Mouse (Mus musculus): ENCODE data around the gene Uimc1.

- TF ChIP-seq CTCF (IDR thresholded peaks at IDR 0.05; ENCODE audit: low read depth, low read length): no peak
- no peak for TF ChIP-seq POLR2A (IDR thresholded peaks at IDR 0.05; ENCODE audit: borderline replicate concordance, low read depth, low read length)
Measured at GRCm38 (mm10) chr13:55105953-55106691, 6.0 kb upstream of the Uimc1 start.

Measured in bone marrow macrophage, adult 2 months (primary cell).